Mouse (Mus musculus) A20 (cell line): ENCODE data around the gene Dnajb8.

Source experiments
- DNase-seq: peaks from one replicate; pipeline ENCODE4 v3.0.0-alpha.2; 2011; ENCODE audit warnings: low read depth, low spot score

Dnajb8 gene

DNA sequence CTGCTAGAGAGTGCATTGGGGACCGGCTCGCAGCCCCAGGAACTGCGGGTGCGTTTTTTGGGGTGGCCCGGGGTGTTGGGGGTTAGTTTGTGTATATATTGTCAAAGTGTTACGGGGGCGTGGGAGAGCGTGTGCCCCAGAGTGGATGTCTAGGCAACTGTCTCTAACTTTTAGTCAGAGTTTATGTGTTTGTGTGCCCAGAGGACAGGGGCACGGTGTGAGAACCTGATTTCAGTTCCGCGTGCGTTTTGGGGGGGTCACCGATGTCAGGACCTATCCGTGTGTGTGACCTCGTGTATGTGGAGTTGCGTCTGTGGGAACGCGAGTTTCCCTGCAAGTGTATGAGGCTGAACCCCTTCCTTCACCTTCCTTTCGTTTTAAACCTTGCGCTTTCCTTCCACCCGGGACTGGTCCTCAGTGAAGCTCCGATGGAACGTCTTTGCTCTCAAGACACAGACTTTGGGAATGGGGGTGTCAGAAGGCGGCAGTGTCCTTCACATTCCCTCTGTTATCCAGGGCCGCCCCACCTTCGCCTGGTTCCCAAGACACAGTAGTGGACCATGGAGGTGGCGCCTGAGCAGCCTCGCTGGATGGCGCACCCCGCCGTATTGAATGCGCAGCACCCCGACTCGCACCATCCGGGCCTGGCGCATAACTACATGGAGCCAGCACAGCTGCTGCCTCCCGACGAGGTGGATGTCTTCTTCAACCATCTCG is 22.9 kb upstream of the Dnajb8 start:
- no peak for DNase-seq

DNA sequence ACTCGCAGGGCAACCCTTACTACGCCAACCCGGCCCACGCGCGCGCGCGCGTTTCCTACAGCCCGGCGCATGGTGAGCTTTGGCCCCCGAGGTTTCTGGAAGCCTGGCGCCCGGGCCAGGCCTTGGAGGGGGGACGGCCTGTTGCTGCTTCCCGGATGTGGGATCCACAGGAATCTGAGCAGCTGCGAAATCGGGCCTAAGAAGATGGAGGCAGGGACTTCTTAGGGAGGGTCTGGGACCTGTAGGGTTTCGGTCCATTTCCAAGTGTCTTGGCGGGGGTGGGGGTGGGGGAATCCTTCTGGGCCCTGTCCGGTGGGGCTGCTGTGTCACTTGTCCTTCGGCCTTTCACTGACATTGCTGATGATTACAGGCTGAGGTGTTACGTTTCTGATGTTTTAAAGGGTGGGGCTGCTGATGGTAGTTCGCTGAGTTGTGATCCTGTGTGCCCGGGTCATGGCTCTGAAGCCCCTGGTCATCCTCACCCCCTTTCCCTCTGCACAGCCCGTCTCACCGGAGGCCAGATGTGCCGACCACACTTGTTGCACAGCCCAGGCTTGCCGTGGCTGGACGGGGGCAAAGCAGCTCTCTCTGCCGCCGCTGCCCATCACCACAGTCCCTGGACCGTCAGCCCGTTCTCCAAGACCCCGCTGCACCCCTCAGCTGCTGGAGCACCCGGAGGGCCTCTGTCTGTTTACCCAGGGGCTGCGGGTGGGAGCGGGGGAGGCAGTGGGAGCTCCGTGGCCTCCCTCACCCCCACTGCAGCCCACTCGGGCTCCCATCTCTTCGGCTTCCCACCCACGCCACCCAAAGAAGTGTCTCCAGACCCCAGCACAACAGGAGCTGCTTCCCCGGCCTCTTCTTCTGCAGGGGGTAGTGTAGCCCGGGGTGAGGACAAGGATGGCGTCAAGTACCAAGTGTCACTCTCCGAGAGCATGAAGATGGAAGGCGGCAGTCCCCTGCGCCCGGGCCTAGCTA is 22.1 kb upstream of the Dnajb8 start:
- DNase-seq = no peak

DNA sequence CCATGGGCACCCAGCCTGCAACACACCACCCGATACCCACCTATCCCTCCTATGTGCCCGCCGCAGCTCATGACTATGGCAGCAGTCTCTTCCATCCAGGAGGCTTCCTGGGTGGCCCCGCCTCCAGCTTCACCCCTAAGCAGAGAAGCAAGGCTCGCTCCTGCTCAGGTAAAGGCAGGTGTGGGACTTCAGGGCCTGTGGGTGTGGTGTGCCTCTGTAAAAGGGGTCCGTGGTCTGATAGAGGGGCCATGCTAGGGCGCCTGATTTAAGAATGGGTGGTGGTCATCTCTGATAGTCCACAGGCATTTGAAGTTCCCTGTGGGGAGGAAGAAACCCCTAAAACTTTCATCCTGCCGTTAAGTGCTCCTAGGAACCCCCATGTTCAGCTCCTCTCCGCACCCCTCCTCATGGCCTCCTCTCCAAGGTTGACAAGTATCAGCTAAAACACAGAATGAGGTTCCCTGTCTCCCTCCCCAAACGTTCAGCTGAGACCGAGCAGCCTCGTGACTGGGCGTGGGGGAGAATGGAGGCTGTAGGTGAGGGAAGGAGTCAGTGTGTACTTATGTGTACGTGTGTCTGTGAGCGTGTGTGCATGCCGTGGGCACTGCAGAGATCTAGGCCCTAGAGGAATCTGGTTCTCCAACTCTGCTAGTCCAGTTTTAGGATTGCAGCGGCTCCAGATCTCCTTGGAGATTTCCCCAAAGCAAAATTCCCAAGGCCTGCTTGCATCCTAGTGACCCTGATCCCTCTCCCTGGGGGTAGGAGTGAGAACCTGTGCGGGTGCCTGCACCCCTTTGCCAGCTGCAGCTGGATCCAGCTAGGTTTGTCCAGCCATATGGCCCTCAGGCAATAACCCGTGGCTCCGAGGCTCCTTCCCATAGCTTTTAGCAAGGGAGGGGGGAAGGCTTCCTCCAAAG is 21.1 kb upstream of the Dnajb8 start:
- no peak for DNase-seq

DNA sequence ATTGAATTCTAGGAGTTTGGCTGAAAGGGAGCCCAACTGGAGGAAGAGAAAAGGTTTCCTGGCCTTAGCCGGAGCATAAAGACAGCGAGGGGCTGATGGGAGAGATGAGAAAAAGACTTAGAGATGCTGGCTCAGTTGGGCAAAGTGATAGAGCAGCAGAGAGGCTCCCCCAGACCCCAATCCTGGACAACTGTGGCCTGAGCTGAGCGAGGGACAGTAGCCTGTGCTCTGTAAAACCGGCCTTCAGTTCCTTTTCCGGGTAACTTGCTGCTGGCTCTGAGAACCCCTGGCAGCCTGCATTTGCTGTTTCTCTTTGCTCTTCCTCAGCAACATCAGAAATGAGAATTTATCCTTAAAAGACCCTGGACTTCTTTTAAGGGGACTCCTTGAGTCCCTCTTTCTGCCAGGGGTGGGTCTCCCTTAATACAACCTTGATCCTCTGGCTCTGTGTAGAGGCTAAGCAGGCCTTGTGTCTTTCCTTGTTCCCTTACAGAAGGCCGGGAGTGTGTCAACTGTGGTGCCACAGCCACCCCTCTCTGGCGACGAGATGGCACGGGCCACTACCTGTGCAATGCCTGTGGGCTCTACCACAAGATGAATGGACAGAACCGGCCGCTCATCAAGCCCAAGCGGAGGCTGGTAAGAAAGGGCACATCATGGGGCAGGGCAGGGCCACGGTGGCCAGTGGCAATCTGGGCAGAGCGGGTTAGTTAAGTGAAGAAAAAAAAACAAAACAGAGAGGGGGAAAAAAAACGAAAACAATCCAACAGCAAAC is 20.0 kb upstream of the Dnajb8 start:
- DNase-seq = no peak

DNA sequence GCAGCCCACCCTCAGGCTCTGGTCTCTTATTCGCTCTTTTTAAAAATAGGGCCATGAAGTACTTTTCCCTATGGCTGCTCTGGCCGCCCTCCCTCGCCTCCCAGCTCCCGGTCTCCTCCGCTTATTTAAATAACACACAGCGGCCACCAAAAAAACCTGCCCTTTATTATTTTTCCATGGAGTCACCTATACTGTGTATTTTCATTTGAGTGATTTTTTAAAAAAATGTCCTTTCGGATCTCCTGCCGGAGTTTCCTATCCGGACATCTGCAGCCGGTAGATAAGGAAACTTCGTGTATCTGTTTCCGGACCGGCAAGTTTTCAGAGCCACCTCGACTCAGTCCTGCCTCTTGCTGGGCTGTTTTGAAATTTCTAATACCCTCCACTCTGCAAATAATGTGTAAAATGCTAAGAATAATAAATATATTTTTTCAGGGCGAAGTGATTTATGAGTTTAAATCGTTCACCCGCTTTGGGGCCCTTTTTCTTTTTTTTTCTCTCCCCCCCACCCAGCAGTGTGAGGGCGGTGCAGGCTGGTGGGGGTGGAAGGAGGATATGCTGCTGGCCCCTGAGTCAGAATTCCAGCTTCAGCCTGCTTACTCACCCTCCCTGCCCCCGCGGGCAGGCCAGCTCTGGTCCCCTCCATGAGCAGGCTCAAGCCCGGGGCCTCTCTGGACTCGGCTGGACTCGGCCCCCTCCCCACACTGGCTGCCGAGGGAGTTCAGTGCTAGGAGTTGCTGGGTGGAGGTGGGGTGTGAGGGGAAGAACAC is 19.0 kb upstream of the Dnajb8 start:
- no peak for DNase-seq

DNA sequence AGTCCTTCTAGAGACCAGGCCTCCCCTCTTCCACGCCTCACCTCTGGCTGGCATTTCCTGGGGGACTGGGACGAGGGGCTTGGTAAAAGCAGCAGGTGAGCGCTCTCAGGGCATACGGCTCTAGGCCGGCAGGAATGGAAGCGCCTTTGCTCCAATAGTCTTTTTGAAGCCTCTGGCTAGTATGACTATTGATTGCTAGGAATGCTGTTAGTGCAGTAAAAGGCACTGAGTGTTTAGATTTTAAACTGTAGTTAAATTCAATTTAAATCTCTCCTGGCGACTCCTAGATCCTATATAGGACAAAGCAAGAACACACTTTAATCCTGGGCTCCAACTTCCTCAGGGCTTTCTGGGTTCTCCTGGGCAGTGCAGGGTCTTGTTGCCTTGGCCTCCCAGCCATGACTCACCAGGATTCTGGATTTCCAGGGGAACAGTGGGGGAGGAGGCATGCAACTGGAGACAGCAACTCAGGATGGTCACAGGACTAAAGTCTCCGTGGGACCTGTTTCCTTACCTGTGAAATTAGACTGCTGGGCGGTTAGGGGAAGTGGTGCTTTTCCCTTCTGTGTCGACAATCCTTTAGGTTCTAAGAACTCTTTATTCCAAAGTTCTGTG is 18.2 kb upstream of the Dnajb8 start:
- no peak for DNase-seq

DNA sequence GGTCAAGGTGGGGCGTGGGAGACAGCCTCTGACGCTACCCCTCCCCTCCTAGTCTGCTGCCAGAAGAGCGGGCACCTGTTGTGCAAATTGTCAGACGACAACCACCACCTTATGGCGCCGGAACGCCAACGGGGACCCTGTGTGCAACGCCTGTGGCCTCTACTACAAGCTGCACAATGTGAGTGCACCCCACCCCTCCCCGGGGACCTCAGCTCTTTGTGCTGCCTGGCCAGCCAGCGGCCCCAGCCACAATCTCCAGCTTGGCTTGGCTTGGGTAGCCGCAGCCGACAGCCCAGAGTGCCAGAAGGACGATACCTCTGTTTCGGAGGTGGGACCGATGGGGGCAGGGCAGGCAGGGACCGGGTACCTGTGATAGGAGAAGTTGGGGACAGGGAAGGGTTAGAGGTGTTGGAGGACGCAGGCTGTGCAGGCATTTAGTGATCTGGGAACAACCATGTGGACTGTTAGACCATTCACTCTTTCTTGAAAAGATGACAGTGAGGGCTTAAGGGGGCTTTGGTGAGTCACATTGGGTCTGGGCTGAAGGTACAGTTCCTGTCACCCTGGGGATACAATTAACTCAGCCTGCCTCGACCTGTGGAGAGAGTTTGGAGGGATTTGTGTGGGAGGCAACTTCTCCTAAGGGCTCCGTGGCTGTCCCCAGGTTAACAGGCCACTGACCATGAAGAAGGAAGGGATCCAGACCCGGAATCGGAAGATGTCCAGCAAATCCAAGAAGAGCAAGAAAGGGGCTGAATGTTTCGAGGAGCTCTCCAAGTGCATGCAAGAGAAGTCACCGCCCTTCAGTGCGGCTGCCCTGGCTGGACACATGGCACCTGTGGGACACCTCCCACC is 17.3 kb upstream of the Dnajb8 start:
- no peak for DNase-seq

DNA sequence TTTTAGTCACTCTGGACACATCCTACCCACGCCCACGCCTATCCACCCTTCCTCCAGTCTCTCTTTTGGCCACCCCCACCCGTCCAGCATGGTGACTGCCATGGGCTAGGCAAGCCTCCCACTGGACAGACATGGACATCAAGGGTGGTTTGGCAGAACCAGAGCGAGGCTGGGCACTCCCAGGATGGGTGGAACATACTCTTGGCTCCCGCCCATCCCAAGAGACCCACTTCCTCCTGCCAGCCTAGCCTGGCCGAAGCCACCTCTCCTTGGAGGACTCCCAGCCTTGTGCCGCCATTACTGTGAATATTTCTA is 16.7 kb upstream of the Dnajb8 start:
- DNase-seq = no peak

DNA sequence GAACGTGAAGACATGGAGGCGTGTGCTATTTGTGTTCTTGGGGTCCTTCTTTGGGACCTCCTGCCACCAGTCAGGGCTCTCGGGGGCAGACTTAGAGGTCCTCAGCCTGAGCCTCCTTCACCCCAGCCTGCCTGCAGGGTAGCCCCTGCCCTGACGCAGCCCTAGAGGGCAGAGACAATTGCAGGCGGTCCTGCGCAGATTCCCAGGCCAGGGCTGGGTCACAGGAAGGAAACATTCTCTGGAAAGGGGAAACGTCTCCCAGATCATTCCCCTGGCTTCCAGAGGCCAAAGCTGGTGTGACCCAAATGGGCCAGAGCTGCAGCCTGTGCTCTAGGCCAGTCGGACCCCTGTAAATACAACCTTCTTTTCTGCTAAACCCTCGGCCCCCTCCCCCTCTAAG is 16.1 kb upstream of the Dnajb8 start:
- DNase-seq = no peak

DNA sequence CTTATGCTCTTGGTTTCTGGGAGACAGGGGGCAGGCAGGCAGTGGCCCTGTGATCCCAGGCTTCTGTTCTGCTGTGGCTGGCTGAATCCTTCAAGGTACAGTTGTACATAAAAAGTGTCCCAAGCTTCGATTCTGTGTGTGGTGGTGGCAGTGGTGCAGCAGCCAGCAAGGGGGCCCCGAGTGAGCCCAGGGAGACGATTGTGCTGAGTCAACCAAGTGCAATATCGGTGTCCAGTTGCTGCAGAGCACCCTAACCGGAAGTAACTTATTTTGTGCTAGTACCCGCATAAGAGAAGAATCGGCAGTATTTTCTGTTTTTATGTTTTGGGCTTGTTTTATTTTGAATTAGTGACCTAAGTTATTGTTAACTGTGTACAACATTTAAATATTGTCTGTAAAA is 15.5 kb upstream of the Dnajb8 start:
- DNase-seq = no peak

DNA sequence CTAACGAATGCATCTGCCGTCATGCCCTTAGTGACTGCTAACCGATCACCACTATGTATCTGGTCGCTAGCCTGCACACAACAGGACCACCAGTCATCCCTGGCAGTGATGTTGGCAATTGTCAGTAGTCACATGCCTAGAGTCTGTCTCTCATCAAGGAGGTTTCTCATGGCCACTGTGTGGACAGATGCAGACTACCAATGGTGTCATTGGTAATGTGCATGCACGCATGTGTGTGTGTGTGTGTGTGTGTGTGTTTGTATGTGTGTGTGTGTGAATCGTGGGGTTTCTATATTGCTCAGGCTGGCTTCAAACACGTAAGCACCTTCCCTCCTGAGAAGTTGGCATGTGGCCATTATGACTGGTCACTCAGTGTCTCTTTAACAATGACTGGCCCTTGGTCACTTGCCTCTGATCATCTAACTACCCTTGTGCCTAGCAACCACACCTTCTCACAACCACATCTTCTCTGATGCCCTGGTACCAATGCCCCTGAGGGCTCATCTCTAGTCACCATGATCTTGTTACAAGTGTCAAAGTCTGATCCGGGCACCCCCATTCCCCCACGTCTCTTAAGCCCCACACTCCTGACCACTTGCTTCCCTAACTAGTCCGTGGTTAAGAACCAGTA is 14.6 kb upstream of the Dnajb8 start:
- DNase-seq = no peak

DNA sequence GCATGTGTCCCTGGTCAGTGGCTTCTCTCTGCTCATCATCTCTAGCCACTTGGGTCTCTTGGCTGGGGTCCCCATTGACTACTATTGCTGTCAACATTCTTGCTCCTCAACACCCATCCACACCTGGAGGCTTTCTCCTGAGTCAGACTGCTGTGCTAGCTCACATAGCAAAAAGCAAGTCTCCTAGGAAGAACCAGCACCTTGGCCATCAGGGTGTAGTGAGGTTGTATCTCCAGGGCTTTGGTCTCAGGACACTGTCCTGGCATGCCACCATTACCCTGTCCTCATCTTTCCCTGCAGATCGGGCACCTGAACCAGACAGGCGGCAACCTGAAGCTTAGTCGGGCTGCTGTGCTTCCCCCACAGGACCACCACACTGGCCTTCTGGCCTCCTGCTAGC is 13.7 kb upstream of the Dnajb8 start:
- no peak for DNase-seq

DNA sequence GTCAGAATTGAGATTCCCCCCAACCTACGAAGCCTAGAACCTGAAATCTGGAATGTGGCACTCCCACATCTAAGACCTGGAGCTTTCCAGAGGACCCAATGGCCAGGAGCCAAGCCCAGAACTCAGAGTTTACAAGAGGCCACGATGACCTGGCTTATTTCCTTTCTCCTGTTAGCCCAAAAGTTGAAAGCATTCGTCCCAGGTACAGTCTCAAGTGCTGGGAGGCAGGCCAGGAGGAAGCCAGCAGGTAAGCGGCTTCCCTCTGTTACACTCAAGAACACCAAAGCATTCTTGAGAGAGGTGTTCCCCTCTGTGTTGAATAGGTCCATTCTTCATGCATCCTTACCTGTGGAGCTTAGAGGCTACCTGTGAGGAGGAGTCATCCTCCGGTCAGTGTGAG is 12.6 kb upstream of the Dnajb8 start:
- no peak for DNase-seq

DNA sequence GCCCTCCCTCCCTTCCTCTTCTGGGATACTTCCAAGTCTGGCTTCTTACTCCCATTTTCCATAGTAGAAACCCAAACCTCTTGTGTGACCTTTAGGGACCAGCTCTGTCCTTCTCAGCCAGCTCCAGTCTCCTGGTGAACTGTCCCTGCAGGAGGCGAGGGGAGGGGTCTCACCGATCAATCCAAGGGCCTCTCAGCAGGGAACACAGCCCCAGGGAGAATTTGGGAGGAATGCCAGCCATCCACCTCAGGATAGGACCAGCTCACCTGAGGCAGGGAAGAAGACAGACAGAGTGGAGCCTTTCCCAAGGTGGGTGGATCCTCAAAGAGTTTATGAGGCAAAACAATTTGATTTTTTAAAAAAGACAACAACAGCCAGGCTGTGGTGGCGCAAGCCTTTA is 11.9 kb upstream of the Dnajb8 start:
- DNase-seq = no peak

DNA sequence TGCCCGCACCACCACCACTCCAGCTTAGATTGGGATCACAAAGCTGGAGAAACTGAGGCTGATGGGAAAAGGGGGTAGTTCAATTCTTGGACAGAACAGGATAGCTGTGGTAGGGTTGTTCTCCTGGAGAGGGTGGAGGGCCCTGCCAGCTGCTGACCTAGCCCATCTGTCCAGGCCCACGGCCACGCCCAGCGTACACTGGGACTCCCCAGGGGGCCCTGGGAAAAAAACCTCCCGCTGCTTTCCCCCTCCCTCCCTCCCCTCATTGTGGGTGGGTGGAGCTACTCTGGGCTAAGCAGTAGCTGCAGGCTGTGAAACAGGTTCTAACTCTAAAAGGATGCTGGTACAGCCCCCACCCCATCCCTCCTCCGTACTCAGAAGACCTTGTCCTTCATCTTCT is 6.3 kb upstream of the Dnajb8 start:
- DNase-seq = no peak

DNA sequence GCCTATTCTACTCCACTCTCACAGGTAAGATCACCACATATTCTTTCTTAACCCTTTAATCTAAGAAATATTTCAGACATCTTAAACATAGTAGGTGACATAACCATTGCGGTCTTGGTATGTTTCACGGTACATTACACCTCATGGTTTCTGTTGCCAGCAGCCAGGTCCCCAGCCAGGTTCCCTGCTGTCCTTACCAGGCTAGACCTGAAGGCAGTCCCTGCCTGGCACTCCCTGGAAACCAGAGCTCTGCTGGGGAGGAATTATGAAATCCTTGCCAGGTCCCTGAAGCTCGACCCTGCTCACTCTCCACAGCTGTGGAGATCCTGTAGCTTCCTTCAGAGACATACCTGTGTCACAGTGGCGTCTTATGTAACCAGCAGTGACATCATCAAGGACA is 5.9 kb upstream of the Dnajb8 start:
- no peak for DNase-seq

DNA sequence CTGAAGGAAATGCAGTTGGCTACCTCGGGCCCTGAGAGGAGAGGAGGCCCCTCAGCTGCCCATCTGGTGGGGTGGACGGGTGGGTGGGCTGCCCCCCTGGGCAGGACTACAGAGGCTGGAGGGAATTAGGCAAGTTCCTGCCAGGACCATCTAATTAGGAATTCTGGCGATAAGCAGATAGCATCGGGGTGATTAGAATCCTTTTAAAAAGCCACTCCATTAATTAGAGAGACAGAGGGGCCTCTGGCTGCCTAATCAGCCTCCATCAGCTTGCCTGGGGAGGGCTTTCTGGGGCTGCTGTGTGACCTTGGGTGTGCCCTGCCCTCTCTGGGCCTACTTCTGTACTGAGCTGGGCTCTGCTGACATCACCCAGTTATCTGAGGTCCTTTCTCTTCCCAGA is 3.0 kb upstream of the Dnajb8 start:
- DNase-seq = no peak

DNA sequence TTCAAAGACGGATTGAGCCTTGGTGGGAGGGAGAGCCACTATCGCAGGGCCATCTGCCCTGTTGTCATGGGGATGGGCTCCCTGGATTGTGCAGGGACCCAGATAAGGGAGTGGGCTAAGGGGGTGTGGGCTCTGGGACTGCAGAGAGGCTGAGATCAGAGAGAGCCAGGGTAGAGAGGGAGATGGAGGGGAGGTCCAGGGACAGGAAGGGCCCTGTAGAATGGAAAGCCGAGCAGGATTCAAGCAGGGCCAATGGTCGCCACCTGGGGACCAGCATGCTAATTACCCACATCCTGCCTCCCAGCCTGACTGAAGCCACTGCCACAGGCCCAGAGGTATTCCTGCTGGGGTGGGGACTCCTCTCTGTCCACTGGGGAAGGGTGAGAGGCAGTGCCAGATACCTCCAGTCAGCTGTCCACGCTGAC is 4.5 kb downstream of the Dnajb8 start:
- DNase-seq = no peak

DNA sequence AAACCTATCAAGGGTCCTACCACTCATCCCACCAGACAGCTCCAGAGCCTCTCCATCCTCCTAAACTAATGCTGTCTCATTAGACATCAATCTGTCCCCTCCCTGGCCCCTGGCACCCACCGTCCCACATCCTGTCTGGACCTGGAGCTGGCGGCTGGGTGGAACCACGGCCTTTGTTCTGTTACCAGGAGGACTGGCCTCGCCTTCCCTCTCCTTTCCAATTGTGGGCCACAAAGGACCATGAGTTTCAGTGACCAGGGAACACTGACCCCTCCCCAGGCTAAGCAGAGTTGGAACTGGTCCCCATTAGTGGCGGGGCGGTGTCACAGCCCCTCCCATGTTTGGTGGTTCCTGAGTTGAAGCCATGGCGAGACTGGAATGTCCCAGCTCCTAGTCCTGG is 5.5 kb downstream of the Dnajb8 start:
- DNase-seq = no peak
